Mouse (Mus musculus): ENCODE results near the gene Acads. TPM values are rescaled to one million over a fixed set of nuclear protein-coding genes. Genes with fewer than 3 reads are reported as not detected.

Acads gene
- polyA plus RNA-seq, 1 experiment, result 0.71 TPM

DNA sequence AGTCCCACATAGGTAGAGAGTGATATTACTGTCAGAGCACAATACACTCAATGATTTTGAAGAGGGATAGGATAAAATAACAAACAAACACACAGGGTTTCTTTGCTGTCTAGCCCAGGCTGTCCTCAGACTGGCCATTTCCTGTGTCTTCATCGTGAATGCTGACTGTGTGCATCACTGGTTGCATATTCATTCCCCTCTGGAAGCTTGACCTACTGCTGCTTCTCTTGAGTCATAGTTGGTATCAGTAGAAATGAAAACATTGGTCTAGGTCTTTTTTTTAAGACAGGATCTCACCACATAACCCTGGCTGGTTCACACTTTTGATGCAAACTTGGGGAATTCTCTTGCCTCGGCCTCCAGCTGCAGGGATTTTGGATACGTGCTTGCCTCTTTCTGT lies 49.5 kb downstream of the Acads start:
- no peak for TF ChIP-seq TAL1 (IDR thresholded peaks at IDR 0.05; ENCODE audit: low read length)
- TF ChIP-seq GATA1 (IDR thresholded peaks at IDR 0.05; ENCODE audit: low read length), result no peak
- Histone ChIP-seq H3K4me1 (ENCODE audit: control insufficient read depth) (peaks cover 93% of the 10 kb centered on the region), H3K9me3 (ENCODE audit: control insufficient read depth, low read length) (no peaks in the 10 kb centered on the region), H3K4me3 (replicated peaks) (no peak overlapping the region), H3K27me3 (ENCODE audit: control insufficient read depth) (no peaks in the 10 kb centered on the region), H3K36me3 (ENCODE audit: control insufficient read depth) (peaks cover 75% of the 10 kb centered on the region)

GRCm38 (mm10) chr5:115068671-115069421 lies 50.3 kb downstream of the Acads start:
- peaks cover 80% of the 10 kb centered on the region for H3K36me3 ChIP-seq (ENCODE audit: control insufficient read depth)
- H3K4me1 ChIP-seq (ENCODE audit: control insufficient read depth), result peaks cover 85% of the 10 kb centered on the region
- no peaks in the 10 kb centered on the region for H3K9me3 ChIP-seq (ENCODE audit: control insufficient read depth, low read length)
- H3K4me3 ChIP-seq (replicated peaks), result peak overlapping the region; percentile 33
- no peaks in the 10 kb centered on the region for H3K27me3 ChIP-seq (ENCODE audit: control insufficient read depth)
- TF ChIP-seq GATA1 (IDR thresholded peaks at IDR 0.05; ENCODE audit: low read length) (peak; percentile 48; the same call in 1 of the 2 replicates), TAL1 (IDR thresholded peaks at IDR 0.05; ENCODE audit: low read length) (peak; percentile 56)

DNA sequence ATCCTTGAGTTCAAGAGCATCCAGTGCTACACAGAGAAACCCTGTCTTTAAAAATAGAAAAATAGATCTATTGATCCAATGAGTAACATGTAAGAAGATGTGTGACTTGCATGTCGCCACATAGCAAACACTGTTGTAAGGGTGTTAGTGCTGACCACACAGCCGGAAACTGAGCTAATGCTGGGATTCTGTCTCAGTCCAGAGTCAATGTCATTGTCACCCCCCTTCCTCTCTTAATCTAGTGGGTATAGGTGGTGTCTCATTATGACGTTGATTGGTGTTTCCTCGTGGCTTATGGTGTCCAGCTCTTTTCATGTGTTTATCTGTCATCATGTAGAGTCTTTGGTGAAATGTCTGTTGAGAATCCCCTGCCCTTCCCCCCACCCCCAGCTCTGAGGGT lies 52.9 kb downstream of the Acads start:
- Histone ChIP-seq H3K36me3 (ENCODE audit: control insufficient read depth) (peaks cover 84% of the 10 kb centered on the region), H3K4me1 (ENCODE audit: control insufficient read depth) (peaks cover 77% of the 10 kb centered on the region), H3K27me3 (ENCODE audit: control insufficient read depth) (no peaks in the 10 kb centered on the region), H3K9me3 (ENCODE audit: control insufficient read depth, low read length) (no peaks in the 10 kb centered on the region), H3K4me3 (replicated peaks) (no peak overlapping the region)
- TF ChIP-seq TAL1 (IDR thresholded peaks at IDR 0.05; ENCODE audit: low read length) (no peak), GATA1 (IDR thresholded peaks at IDR 0.05; ENCODE audit: low read length) (no peak)

DNA sequence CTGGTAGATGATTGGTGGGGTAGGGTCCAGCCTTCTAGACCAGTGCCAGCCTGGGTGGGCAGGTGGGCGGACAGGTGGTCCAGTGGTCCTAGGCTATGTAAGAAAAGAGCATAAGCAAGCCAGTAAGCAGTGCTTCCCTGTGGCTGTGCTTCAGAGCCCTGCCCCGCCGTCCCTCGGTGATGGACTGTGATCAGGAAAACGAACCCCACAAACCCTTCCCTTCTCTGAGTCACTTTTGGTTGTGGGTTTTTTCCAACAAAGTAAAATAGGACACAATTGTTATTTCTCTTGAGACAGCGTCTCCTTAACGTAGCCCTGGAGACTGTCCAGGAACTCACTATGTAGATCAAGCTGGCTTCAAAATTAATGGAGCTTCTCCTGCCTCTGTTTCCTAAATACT lies 55.8 kb downstream of the Acads start:
- Histone ChIP-seq H3K9me3 (ENCODE audit: control insufficient read depth, low read length) (no peaks in the 10 kb centered on the region), H3K4me3 (replicated peaks) (no peak overlapping the region), H3K4me1 (ENCODE audit: control insufficient read depth) (peaks cover 80% of the 10 kb centered on the region), H3K27me3 (ENCODE audit: control insufficient read depth) (no peaks in the 10 kb centered on the region), H3K36me3 (ENCODE audit: control insufficient read depth) (peaks cover 81% of the 10 kb centered on the region)
- no peak for TF ChIP-seq GATA1 (IDR thresholded peaks at IDR 0.05; ENCODE audit: low read length)
- no peak for TF ChIP-seq TAL1 (IDR thresholded peaks at IDR 0.05; ENCODE audit: low read length)

- H3K4me1 ChIP-seq (ENCODE audit: control insufficient read depth), result peaks cover 80% of the 10 kb centered on the region
- peaks cover 76% of the 10 kb centered on the region for H3K36me3 ChIP-seq (ENCODE audit: control insufficient read depth)
- TF ChIP-seq TAL1 (IDR thresholded peaks at IDR 0.05; ENCODE audit: low read length), result no peak
- TF ChIP-seq GATA1 (IDR thresholded peaks at IDR 0.05; ENCODE audit: low read length), result no peak
- H3K27me3 ChIP-seq (ENCODE audit: control insufficient read depth), result no peaks in the 10 kb centered on the region
- no peaks in the 10 kb centered on the region for H3K9me3 ChIP-seq (ENCODE audit: control insufficient read depth, low read length)
- H3K4me3 ChIP-seq (replicated peaks), result no peak overlapping the region
Measured at GRCm38 (mm10) chr5:115062566-115062965, 56.6 kb downstream of the Acads start.

GRCm38 (mm10) chr5:115060977-115061376 lies 58.2 kb downstream of the Acads start:
- no peaks in the 10 kb centered on the region for H3K27me3 ChIP-seq (ENCODE audit: control insufficient read depth)
- H3K9me3 ChIP-seq (ENCODE audit: control insufficient read depth, low read length), result peaks cover 7% of the 10 kb centered on the region
- no peak for TF ChIP-seq GATA1 (IDR thresholded peaks at IDR 0.05; ENCODE audit: low read length)
- no peak for TF ChIP-seq TAL1 (IDR thresholded peaks at IDR 0.05; ENCODE audit: low read length)
- no peak overlapping the region for H3K4me3 ChIP-seq (replicated peaks)
- peaks cover 82% of the 10 kb centered on the region for H3K4me1 ChIP-seq (ENCODE audit: control insufficient read depth)
- H3K36me3 ChIP-seq (ENCODE audit: control insufficient read depth), result peaks cover 77% of the 10 kb centered on the region

Other genes with a start within 250 kb of the Acads start
- gene Oasl2, start 222.4 kb downstream of the Acads start, polyA plus RNA-seq (2012), result 0.02 and 0.09 TPM in 2 replicates
- not detected in 2 replicates for gene Oasl1, start 196.1 kb downstream of the Acads start, polyA plus RNA-seq (2012)
- 2.4 and 3.3 TPM in 2 replicates for gene 2210016L21Rik, start 177.2 kb downstream of the Acads start, polyA plus RNA-seq (2012)
- gene Hnf1a, start 148.3 kb downstream of the Acads start, polyA plus RNA-seq (2012), result 0.03 and 0.14 TPM in 2 replicates
- gene Sppl3, start 108.2 kb downstream of the Acads start, polyA plus RNA-seq (2012), result 4.4 and 4.6 TPM in 2 replicates
- gene Gm10401, start 21.1 kb downstream of the Acads start, polyA plus RNA-seq (2012), result not detected in 2 replicates
- gene Unc119b, start 15.6 kb upstream of the Acads start, polyA plus RNA-seq (2012), result 1.3 and 1.6 TPM in 2 replicates
- gene Mlec, start 38.8 kb upstream of the Acads start, polyA plus RNA-seq (2012), result 0.53 and 0.69 TPM in 2 replicates
- not detected in 2 replicates for gene Cabp1, start 75.0 kb upstream of the Acads start, polyA plus RNA-seq (2012)
- 12.0 and 13.2 TPM in 2 replicates for gene Pop5, start 116.5 kb upstream of the Acads start, polyA plus RNA-seq (2012)
- gene Rnf10, start 153.6 kb upstream of the Acads start, polyA plus RNA-seq (2012), result 97.3 and 107 TPM in 2 replicates
- 1.6 and 1.9 TPM in 2 replicates for gene Coq5, start 160.3 kb upstream of the Acads start, polyA plus RNA-seq (2012)
- gene Dynll1, start 181.7 kb upstream of the Acads start, polyA plus RNA-seq (2012), result 85.2 and 91.7 TPM in 2 replicates
- gene Srsf9, start 207.8 kb upstream of the Acads start, polyA plus RNA-seq (2012), result 5.3 and 5.5 TPM in 2 replicates
- 1.4 and 1.7 TPM in 2 replicates for gene Gatc, start 221.8 kb upstream of the Acads start, polyA plus RNA-seq (2012)
- gene Triap1, start 221.9 kb upstream of the Acads start, polyA plus RNA-seq (2012), result 0.33 and 0.72 TPM in 2 replicates
- gene Cox6a1, start 229.6 kb upstream of the Acads start, polyA plus RNA-seq (2012), result 742 and 772 TPM in 2 replicates

All from erythroblast, embryonic 14.5 days (primary cell).